Mouse (Mus musculus): Measurements from ENCODE around the gene Cnst. TPM values are rescaled to one million over a fixed set of nuclear protein-coding genes. Genes with fewer than 3 reads are reported as not detected.

The Cnst gene
- polyA plus RNA-seq, 1 experiment from 2014 or later, result 20.5 TPM

- Histone ChIP-seq H3K4me1 (replicated peaks) (peaks cover 3% of the 10 kb centered on the region; the same call in 1 of the 2 replicates), H3K27ac (ENCODE audit: poor library complexity, severe bottlenecking) (no peak overlapping the region), H3K9ac (no peak overlapping the region), H3K36me3 (no peaks in the 10 kb centered on the region), H3K9me3 (replicated peaks) (no peaks in the 10 kb centered on the region), H3K27me3 (replicated peaks) (no peaks in the 10 kb centered on the region), H3K4me2 (no peak overlapping the region), H3K4me3 (no peak overlapping the region)
- ATAC-seq (ENCODE audit: insufficient number of reproducible peaks, low FRiP score), result no peak
- WGBS, result 54% methylated on average over 3 of the region's 3 CpGs
Measured at GRCm38 (mm10) chr1:179649324-179649723, 103.2 kb downstream of the Cnst start.

- Histone ChIP-seq H3K9ac (no peak overlapping the region), H3K4me3 (no peak overlapping the region), H3K36me3 (no peaks in the 10 kb centered on the region), H3K27ac (ENCODE audit: poor library complexity, severe bottlenecking) (no peak overlapping the region), H3K9me3 (replicated peaks) (no peaks in the 10 kb centered on the region), H3K4me2 (no peak overlapping the region), H3K27me3 (replicated peaks) (no peaks in the 10 kb centered on the region), H3K4me1 (replicated peaks) (peaks cover 3% of the 10 kb centered on the region; the same call in 1 of the 2 replicates)
- no peak for ATAC-seq (ENCODE audit: insufficient number of reproducible peaks, low FRiP score)
- 50% methylated on average over 4 of the region's 4 CpGs for WGBS
Measured at GRCm38 (mm10) chr1:179650284-179650683, 104.1 kb downstream of the Cnst start.

- Histone ChIP-seq H3K9me3 (replicated peaks) (no peaks in the 10 kb centered on the region), H3K4me2 (no peak overlapping the region), H3K4me1 (replicated peaks) (peaks cover 3% of the 10 kb centered on the region; the same call in 1 of the 2 replicates), H3K27me3 (replicated peaks) (no peaks in the 10 kb centered on the region), H3K4me3 (no peak overlapping the region), H3K9ac (no peak overlapping the region), H3K36me3 (no peaks in the 10 kb centered on the region), H3K27ac (ENCODE audit: poor library complexity, severe bottlenecking) (no peak overlapping the region)
- WGBS, result 70% methylated on average over 5 of the region's 5 CpGs
- ATAC-seq (ENCODE audit: insufficient number of reproducible peaks, low FRiP score), result no peak
Measured at GRCm38 (mm10) chr1:179651224-179651623, 105.1 kb downstream of the Cnst start.

GRCm38 (mm10) chr1:179663065-179663464 is 116.9 kb downstream of the Cnst start:
- no peak overlapping the region for H3K4me2 ChIP-seq
- no peak overlapping the region for H3K4me3 ChIP-seq
- no peak overlapping the region for H3K9ac ChIP-seq
- no peaks in the 10 kb centered on the region for H3K36me3 ChIP-seq
- H3K27ac ChIP-seq (ENCODE audit: poor library complexity, severe bottlenecking), result no peak overlapping the region
- no peaks in the 10 kb centered on the region for H3K27me3 ChIP-seq (replicated peaks)
- no peaks in the 10 kb centered on the region for H3K9me3 ChIP-seq (replicated peaks)
- 75% methylated on average over 5 of the region's 5 CpGs for WGBS
- ATAC-seq (ENCODE audit: insufficient number of reproducible peaks, low FRiP score), result no peak
- H3K4me1 ChIP-seq (replicated peaks), result no peaks in the 10 kb centered on the region

- no peaks in the 10 kb centered on the region for H3K9me3 ChIP-seq (replicated peaks)
- H3K9ac ChIP-seq, result no peak overlapping the region
- H3K36me3 ChIP-seq, result no peaks in the 10 kb centered on the region
- H3K4me1 ChIP-seq (replicated peaks), result peaks cover 4% of the 10 kb centered on the region
- no peak for ATAC-seq (ENCODE audit: insufficient number of reproducible peaks, low FRiP score)
- H3K27me3 ChIP-seq (replicated peaks), result no peaks in the 10 kb centered on the region
- 74% methylated on average over 4 of the region's 4 CpGs for WGBS
- no peak overlapping the region for H3K4me3 ChIP-seq
- no peak overlapping the region for H3K4me2 ChIP-seq
- H3K27ac ChIP-seq (ENCODE audit: poor library complexity, severe bottlenecking), result no peak overlapping the region
Measured at GRCm38 (mm10) chr1:179664309-179664930, 118.2 kb downstream of the Cnst start.

GRCm38 (mm10) chr1:179666971-179667370 is 120.8 kb downstream of the Cnst start:
- Histone ChIP-seq H3K27ac (ENCODE audit: poor library complexity, severe bottlenecking) (0 out of 2 replicates have a peak overlapping the region, but pooled peaks have one; percentile 95), H3K9me3 (replicated peaks) (no peaks in the 10 kb centered on the region), H3K4me3 (no peak overlapping the region; the same call in 1 of the 2 replicates), H3K36me3 (peaks cover 10% of the 10 kb centered on the region), H3K27me3 (replicated peaks) (no peaks in the 10 kb centered on the region), H3K4me1 (replicated peaks) (peaks cover 10% of the 10 kb centered on the region), H3K4me2 (peak overlapping the region; percentile 94), H3K9ac (no peak overlapping the region)
- WGBS, result 74% methylated on average over 2 of the region's 2 CpGs
- ATAC-seq (ENCODE audit: insufficient number of reproducible peaks, low FRiP score), result no peak

GRCm38 (mm10) chr1:179667450-179667849 is 121.3 kb downstream of the Cnst start:
- WGBS, result 9% methylated on average over 7 of the region's 7 CpGs
- H3K9ac ChIP-seq, result peak overlapping the region; percentile 90
- peaks cover 15% of the 10 kb centered on the region for H3K36me3 ChIP-seq
- peak overlapping the region; percentile 80 for H3K4me3 ChIP-seq
- no peak for ATAC-seq (ENCODE audit: insufficient number of reproducible peaks, low FRiP score)
- H3K27me3 ChIP-seq (replicated peaks), result no peaks in the 10 kb centered on the region
- peak overlapping the region; percentile 95 for H3K27ac ChIP-seq (ENCODE audit: poor library complexity, severe bottlenecking)
- H3K4me2 ChIP-seq, result peak overlapping the region; percentile 94
- H3K4me1 ChIP-seq (replicated peaks), result peaks cover 10% of the 10 kb centered on the region
- no peaks in the 10 kb centered on the region for H3K9me3 ChIP-seq (replicated peaks)

GRCm38 (mm10) chr1:179668013-179668805 is 122.0 kb downstream of the Cnst start, which contains the start of gene Sccpdh:
TSS of gene Sccpdh (plus strand) at chr1:179668210.
- H3K4me2 ChIP-seq, result peak within 1 kb of the TSS; percentile 94
- H3K36me3 ChIP-seq, result peaks cover 22% of the 10 kb centered on the region
- peak within 1 kb of the TSS; percentile 80 for H3K4me3 ChIP-seq
- H3K4me1 ChIP-seq (replicated peaks), result peaks cover 10% of the 10 kb centered on the region
- peak within 1 kb of the TSS; percentile 90 for H3K9ac ChIP-seq
- no peaks in the 10 kb centered on the region for H3K27me3 ChIP-seq (replicated peaks)
- ATAC-seq (ENCODE audit: insufficient number of reproducible peaks, low FRiP score), result peak; percentile 90
- H3K9me3 ChIP-seq (replicated peaks), result no peaks in the 10 kb centered on the region
- WGBS, result under 1% methylated on average over 83 of the region's 84 CpGs
- H3K27ac ChIP-seq (ENCODE audit: poor library complexity, severe bottlenecking), result peak within 1 kb of the TSS; percentile 95

GRCm38 (mm10) chr1:179668836-179669537 is 122.8 kb downstream of the Cnst start:
- peak overlapping the region; percentile 95 for H3K27ac ChIP-seq (ENCODE audit: poor library complexity, severe bottlenecking)
- H3K9me3 ChIP-seq (replicated peaks), result no peaks in the 10 kb centered on the region
- H3K36me3 ChIP-seq, result peaks cover 30% of the 10 kb centered on the region
- 0 out of 2 replicates have a peak, but pooled peaks have one; percentile 24 for ATAC-seq (ENCODE audit: insufficient number of reproducible peaks, low FRiP score)
- peaks cover 10% of the 10 kb centered on the region for H3K4me1 ChIP-seq (replicated peaks)
- H3K4me3 ChIP-seq, result peak overlapping the region; percentile 80
- peak overlapping the region; percentile 94 for H3K4me2 ChIP-seq
- no peaks in the 10 kb centered on the region for H3K27me3 ChIP-seq (replicated peaks)
- peak overlapping the region; percentile 90 for H3K9ac ChIP-seq
- WGBS, result 26% methylated on average over 12 of the region's 12 CpGs

- H3K4me2 ChIP-seq, result no peak overlapping the region
- no peak for ATAC-seq (ENCODE audit: insufficient number of reproducible peaks, low FRiP score)
- no peaks in the 10 kb centered on the region for H3K9me3 ChIP-seq (replicated peaks)
- no peak overlapping the region for H3K9ac ChIP-seq
- no peak overlapping the region for H3K27ac ChIP-seq (ENCODE audit: poor library complexity, severe bottlenecking)
- no peaks in the 10 kb centered on the region for H3K27me3 ChIP-seq (replicated peaks)
- H3K36me3 ChIP-seq, result peaks cover 60% of the 10 kb centered on the region
- 82% methylated on average over 3 of the region's 3 CpGs for WGBS
- H3K4me1 ChIP-seq (replicated peaks), result peaks cover 10% of the 10 kb centered on the region
- H3K4me3 ChIP-seq, result no peak overlapping the region
Measured at GRCm38 (mm10) chr1:179674355-179674754, 128.2 kb downstream of the Cnst start.

- Histone ChIP-seq H3K4me2 (no peak overlapping the region), H3K9ac (no peak overlapping the region), H3K27me3 (replicated peaks) (no peaks in the 10 kb centered on the region), H3K36me3 (peaks cover 68% of the 10 kb centered on the region), H3K27ac (ENCODE audit: poor library complexity, severe bottlenecking) (no peak overlapping the region), H3K4me3 (no peak overlapping the region), H3K9me3 (replicated peaks) (no peaks in the 10 kb centered on the region), H3K4me1 (replicated peaks) (0 out of 2 replicates have a peak, but pooled peaks cover 4% of the 10 kb centered on the region)
- ATAC-seq (ENCODE audit: insufficient number of reproducible peaks, low FRiP score), result no peak
- 86% methylated on average over 2 of the region's 2 CpGs for WGBS
Measured at GRCm38 (mm10) chr1:179677031-179677430, 130.9 kb downstream of the Cnst start.
